Mouse (Mus musculus) brown adipose tissue, adult 24 weeks (tissue): ENCODE measurements around the gene Klhl23. TPM values are rescaled to one million over a fixed set of nuclear protein-coding genes. Genes with fewer than 3 reads are reported as not detected.
"Not testable (repeated sequence)": the region's sequence is repeated elsewhere in the genome, so short reads cannot be mapped to it uniquely, and the experiment has no call there.

ENCODE experiments used
- H3K27ac ChIP-seq: fragments of 200-500 bp; replicated peaks from 2 replicates; pipeline ENCODE4 v1.5.1; 2012; ENCODE audit warnings: low read depth, mild to moderate bottlenecking, low read length
- H3K4me1 ChIP-seq: fragments of 200-500 bp; 2 replicates; pipeline ENCODE4 v1.6.1; 2012; ENCODE audit warnings: low read length, mixed read lengths; ENCODE audit not compliant: control insufficient read depth, insufficient read depth, insufficient read length
- H3K4me3 ChIP-seq: fragments of 200-500 bp; 2 replicates; pipeline ENCODE4 v1.5.1; 2012; ENCODE audit warnings: low read depth, mild to moderate bottlenecking, low read length, moderate library complexity; ENCODE audit not compliant: insufficient read depth
- polyA plus RNA-seq: library from polyadenylated mRNA; stranded (reverse); fragments of >200 nt; gene quantifications from 2 replicates; pipeline ENCODE4 v1.2.4, GENCODE M21; 2012; ENCODE audit not compliant: missing spikeins, insufficient read depth, insufficient read length

Klhl23 gene
- polyA plus RNA-seq: 0.95 and 1.2 TPM in 2 replicates

DNA sequence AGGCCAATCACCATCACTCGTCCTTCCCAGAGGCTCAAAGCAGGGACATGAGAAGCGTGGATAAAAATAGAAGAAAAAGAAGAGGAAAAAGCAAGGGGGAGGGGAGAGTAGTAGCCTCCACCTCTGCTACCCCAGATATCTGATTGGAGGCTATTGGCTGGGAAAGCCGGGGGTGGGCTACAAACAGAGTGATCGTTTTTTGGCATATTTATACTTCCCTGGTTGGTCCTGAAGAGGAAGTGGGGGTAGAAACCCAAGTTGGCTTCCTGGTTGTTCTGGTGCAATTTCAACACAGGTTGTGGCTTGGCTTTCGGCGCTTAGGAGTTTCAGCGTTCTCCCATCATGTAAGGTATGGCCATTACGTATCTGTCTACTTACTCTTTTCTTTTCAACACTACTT is at the start of gene Klhl23:
Gene Klhl23 (plus strand): TSS at position 234 of the 400 bp plus-strand sequence.
- Histone ChIP-seq H3K27ac (no peak within 1 kb of the TSS), H3K4me1 (no peaks in the 10 kb centered on the region; the same call in 1 of the 2 replicates), H3K4me3 (peak within 1 kb of the TSS; percentile 76)

DNA sequence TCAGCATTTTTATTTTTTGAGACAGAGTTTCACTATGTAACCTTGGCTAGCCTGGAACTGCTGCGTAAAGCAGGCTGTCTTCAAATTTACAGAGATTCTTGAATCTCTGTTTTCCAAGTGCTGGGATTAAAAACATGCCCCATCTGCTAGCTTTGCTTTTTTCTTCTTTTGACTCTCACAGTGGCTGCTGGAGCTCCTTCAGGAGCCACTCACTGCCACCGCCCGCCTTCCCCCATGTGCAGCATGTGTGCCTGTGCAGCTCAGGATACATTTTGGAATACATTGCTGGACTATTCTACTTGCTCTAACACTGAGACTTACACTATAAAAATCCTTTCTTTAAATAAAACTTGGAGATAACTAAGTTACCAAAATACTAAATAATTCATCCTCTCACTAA is 48.4 kb upstream of the Klhl23 start:
- H3K4me3 ChIP-seq: no peak overlapping the region
- H3K4me1 ChIP-seq: no peaks in the 10 kb centered on the region

DNA sequence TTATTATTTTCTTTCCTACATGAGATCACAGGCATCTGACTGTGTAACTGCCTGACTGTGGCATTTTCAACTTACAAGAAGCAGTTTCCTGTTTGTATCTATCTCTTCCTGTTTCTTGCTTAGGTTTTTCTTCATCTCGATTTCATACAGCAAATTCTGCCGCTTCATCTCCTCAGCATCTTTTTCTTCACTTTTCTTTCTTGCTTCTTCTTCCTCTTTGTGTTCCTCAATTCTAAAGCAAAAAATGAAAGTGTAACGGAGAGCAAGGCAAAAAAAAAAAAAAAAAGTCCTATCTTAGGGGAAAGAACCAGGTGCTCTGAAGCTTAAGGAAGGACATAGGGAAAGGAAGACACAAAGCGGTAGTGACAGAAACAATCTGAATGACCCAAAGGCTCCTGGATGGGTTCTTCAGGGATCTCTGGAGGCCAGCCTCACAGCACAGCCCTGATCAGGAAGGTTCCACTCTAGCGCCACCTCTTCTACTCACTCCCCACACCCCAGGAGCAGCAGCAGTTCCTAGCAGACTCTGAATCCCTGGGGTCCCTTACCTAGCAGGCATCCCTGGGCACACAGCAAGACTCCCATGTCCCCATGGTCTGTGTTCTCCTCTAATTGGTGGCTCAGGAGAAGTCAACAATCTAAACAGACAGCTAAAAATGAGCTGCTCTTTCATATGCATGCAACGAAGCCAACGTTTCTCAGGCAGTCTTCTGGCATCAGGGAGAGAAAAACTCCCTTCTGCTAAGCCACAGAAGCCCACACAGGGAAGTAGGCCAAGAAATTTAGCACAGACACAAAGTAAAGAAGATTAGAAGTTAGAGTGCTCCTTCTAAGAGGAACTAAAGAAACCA is 43.5 kb upstream of the Klhl23 start:
- H3K4me3 ChIP-seq: no peak overlapping the region
- no peaks in the 10 kb centered on the region for H3K4me1 ChIP-seq
- H3K27ac ChIP-seq: no peak overlapping the region

More for the DNA sequence above, 48.4 kb upstream of the Klhl23 start:
- H3K27ac ChIP-seq: no peak overlapping the region

DNA sequence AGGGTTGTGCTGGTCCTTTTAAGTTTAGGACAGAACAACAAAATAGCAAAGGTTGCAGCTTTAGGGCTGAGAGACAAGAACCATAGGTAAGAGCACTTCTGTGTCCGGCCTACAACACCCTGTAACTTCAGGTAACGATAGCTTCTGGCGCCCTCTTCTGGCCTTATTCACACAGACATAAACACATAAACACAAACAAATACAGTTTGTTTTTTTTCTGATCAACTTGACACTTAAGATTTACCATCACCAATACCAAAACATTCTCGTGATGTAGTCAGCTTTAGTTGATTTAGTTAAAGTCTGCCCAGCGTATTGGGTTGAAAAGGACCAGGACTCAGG is 42.9 kb upstream of the Klhl23 start:
- no peaks in the 10 kb centered on the region for H3K4me1 ChIP-seq
- no peak overlapping the region for H3K27ac ChIP-seq
- H3K4me3 ChIP-seq: no peak overlapping the region

DNA sequence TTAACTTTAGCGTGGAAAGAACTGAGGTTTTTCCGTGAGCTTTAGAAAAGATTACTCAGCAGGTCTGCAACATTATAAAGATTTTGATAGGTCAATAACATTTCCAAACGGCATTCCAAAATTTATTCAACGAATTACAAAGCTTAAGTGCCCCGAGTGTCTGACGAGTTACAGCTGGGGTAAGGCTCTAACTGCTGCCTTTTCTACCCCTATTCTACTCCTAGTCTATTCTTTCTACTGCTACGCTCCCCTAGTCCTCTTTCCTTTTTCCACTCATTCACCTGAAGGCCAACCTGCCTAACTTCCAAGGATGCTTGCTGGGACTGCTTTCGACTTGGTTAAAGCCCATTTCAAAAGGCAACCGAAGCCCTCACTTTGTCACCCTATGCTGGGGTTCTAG is 32.8 kb upstream of the Klhl23 start:
- peak overlapping the region; percentile 72 for H3K4me3 ChIP-seq
- no peak overlapping the region for H3K27ac ChIP-seq
- no peaks in the 10 kb centered on the region for H3K4me1 ChIP-seq

DNA sequence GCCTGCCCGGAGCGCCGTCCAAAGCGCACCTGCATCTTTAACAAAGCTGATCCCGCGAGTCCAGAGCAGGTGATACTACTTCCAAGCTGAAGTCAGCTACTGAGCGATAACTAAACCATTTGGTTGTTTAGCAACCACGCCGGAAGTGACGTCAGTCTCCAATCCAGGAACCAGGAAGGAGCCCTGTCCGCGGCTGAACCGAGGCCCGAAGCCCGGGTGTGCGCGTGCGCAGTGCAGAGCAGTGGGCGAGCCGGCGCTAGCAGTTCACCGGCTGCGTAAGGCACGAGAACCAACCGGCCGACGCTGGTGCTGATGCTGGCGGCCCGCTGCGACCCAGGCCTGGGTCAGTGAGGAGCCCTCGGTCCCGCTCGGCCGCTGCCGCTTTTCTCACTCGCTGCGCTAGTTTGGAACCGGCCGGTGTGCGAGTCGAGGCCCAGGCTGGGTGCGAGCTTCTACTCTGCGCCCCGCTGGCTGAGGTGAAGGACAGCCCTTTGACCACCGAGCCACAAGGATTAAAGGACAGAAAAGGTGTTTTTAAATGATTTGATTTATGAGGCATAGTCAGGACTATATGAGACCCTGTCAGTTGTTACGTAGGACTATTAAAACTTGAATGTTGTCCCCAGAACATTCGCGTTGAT is 32.2 kb upstream of the Klhl23 start, which contains the start of the genes Ccdc173 and Phospho2:
Gene Ccdc173 (minus strand): TSS at position 147 of the 641 bp plus-strand sequence.
Gene Phospho2 (plus strand): TSS at position 195 of the 641 bp plus-strand sequence.
- Histone ChIP-seq H3K4me3 (peak within 1 kb of the TSS; percentile 84), H3K4me1 (no peaks in the 10 kb centered on the region), H3K27ac (peak within 1 kb of the TSS; percentile 44)

DNA sequence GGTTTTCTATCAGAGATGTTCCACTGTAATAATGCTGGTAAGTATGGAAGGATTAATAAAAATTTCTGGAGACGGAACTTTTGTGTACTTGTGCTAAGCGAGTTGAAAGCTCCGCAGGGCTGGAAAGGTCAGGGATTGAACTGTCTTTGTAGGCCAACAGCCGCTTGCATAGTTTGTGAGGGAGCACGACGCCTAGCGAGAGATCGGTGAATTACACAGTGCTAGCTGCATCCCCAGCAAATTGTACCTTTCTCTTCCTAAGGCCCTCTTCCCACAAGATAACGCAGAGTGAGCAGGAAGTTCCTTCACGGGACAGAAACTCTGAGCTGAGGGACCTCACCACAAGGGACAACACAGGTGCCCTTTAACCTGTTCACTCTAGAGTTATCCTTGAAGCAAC is 31.5 kb upstream of the Klhl23 start:
- Histone ChIP-seq H3K4me3 (peak overlapping the region; percentile 84), H3K4me1 (no peaks in the 10 kb centered on the region), H3K27ac (peak overlapping the region; percentile 44)

DNA sequence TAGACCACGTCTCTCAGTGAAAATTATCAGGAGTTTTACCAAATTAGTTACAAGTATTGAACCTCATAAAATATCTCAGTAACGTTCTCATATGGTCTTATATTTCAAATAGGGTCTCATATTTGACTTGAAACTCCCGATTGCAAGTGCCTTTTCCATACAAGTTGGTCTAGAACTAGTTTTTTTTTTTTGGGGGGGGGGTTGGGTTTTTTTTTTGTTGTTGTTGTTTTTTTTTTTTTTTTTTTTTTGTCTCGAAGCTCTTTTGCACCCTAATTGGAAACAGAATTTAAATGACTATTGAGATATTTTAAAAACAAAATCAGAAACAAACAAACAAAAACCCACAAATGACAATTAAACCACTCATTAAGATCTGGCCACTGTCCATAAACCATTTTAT is 31.0 kb upstream of the Klhl23 start:
- H3K4me1 ChIP-seq: no peaks in the 10 kb centered on the region
- H3K4me3 ChIP-seq: no peak overlapping the region
- H3K27ac ChIP-seq: no peak overlapping the region

DNA sequence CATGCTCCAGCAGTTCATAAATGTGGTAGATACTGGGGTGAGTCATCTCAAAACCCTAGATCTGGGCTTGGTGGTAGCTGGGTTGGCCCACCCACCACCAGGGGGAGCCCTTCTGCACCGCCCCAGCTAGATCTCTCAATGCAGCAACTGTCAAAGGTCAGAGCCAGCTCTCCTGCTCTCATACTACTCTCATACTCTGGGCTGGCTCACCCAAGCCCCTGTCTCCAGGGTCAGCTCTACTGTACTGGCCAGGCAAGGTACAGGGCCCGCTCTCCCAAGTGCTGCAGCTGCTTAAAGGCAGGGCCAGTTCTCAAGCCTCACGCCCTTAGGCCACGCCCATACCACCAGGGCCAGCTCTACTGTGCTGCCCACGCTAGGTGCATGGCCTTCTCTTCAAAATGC is 18.8 kb upstream of the Klhl23 start:
- peak overlapping the region; percentile 57 for H3K4me3 ChIP-seq
- H3K27ac ChIP-seq: no peak overlapping the region
- no peaks in the 10 kb centered on the region for H3K4me1 ChIP-seq

DNA sequence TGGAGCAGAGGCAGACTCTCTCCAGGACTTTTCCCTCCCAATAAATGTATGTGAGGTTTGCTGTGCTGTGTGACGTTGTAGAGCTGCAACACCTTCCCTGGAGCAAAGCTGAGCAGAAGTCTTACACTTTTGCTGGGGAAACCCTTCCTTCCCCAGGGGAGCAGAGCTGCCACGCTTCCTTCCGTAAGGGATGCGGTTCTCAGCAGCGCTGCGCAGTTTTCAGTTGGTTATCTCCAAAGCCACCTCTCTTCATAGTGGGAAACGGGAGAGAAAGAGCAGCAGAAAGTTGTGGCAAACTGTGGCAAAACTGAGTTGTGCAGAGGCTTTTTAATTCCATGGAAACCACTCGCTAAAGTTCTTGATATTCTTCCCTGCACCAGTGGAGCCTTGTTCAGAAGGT is 18.0 kb upstream of the Klhl23 start:
- Histone ChIP-seq H3K27ac (no peak overlapping the region), H3K4me3 (no peak overlapping the region), H3K4me1 (no peaks in the 10 kb centered on the region)

DNA sequence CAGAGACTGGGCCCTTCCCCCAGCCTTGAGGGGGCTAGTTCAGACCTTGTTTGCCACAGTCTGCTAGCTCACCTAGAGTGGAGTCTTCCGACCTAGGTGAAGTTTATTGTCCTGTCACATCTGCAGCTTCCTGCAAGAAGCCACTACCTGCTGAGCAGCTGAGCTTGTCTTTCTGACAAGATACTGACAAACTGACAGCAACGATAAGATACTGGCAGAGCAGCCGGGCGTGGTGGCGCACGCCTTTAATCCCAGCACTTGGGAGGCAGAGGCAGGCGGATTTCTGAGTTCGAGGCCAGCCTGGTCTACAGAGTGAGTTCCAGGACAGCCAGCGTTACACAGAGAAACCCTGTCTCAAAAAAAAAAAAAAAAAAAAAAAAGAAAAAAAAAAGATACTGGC is 17.1 kb upstream of the Klhl23 start:
- H3K4me3 ChIP-seq, H3K27ac ChIP-seq, H3K4me1 ChIP-seq: not testable (repeated sequence)

DNA sequence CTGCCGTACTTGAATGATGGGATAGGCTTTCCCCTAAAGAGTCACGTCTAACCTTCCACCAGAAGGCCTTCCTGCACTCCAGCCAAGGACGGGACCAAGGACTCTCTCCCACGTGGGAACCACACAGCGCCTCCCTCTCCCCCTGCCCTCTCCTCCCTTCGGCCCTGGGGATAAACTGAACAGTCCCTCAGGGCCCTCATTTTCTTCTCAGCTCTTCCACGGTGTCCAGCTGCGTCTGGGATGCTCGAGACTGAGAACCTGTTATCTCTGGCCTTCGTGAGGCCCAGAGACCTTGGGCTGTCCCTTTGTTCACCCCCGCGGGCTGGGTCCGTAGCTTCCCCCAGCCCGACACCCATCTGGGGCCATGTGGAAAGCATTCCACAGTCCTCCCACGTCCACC is 11.6 kb upstream of the Klhl23 start:
- no peak overlapping the region for H3K27ac ChIP-seq
- no peaks in the 10 kb centered on the region for H3K4me1 ChIP-seq
- H3K4me3 ChIP-seq: no peak overlapping the region

DNA sequence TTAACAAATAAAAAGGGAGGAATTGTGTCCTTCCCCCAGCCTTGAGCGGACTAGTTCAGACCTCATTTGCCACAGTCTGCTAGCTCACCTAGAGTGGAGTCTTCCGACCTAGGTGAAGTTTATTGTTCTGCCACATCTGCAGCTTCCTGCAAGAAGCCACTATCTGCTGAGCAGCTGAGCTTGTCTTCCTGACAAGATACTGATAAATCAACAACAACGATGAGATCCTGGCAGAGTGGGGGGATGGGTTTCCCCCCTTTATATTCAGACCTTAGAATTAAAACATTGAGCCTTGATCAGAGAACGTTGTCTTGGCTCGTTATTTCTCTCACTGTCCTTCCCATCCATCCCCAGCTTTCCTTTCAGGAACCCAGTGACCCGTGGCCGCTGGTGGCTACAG is 10.4 kb upstream of the Klhl23 start:
- not testable (repeated sequence) for H3K4me3 ChIP-seq, H3K4me1 ChIP-seq, H3K27ac ChIP-seq

DNA sequence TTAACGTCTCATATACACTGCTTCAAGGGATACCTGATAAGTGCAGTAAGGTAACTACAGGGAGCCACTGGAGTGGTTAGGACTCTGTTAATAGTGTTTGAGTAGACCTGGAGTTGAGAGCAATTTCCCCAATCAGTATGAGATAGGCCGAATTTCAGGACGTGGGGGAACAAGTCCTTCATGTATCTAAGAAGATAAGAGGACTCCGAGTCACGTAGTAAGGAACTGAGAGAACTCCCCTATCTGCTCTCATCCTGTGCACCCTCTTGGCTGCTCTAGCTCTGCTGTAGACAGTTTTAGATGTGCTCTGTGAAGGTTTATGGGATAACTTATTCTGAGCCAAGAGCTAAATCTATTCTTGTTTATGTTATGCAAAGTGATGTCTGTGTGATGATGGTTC is 5.2 kb upstream of the Klhl23 start:
- Histone ChIP-seq H3K4me3 (no peak overlapping the region), H3K27ac (no peak overlapping the region), H3K4me1 (no peaks in the 10 kb centered on the region)

DNA sequence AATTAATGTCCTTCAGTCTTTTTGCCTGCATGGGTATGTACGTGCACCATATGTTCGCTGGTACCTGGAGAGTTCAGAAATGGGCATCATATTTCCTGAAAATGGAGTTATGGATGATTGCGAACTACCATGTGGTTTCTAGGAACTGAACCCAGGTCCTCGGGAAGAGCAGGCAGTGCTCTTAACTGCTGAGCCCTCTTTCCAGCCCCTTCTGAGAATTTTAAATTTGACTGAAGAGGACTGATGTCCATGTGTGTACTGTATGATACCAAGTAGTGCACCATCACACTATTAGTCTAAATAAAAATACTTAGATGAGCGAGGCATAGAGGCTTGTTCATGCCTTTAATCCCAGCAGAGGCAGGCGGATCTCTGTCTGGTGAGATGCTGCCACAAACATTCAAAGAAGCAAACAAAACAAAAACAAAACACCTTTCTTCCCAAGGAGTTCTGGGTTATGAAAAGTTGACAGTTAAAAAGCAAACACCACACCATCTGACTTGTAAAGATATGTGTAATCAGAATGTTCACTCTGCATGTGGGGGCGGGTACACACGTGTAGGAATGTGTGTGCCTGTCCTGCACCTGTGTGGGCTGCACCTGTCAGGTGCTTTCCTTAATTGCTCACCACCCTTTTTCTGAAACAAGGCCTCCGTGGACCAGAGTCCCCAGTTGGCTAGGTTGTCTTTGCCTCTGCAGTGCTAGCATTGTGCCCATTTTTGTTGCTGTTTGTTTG is 3.2 kb upstream of the Klhl23 start:
- no peak overlapping the region for H3K4me3 ChIP-seq
- no peaks in the 10 kb centered on the region; the same call in 1 of the 2 replicates for H3K4me1 ChIP-seq
- H3K27ac ChIP-seq: no peak overlapping the region
